Mouse (Mus musculus): ENCODE results near the gene D630045J12Rik. TPM values are rescaled to one million over a fixed set of nuclear protein-coding genes. Genes with fewer than 3 reads are reported as not detected.

D630045J12Rik gene
- polyA plus RNA-seq, 1 experiment from 2014 or later: 14.3 TPM

DNA sequence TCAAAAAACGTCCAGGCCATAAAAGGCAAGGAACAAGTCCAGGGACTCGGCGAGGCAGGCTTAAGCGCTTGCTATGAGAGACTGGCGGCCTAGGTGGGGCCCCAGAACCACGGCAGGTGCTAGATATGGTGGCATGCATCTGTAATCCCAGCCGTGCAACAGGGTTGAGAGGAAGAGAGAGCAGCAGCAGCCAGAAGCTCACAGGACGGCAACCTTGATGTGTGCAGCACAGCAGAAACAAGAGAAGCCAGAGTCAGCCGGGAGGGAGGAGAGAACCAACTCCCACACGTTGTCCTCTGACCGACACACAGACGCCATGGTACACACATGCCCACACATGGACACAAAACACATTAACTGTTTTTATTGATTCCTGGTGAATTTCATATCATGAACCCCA is 51.0 kb downstream of the D630045J12Rik start:
- H3K9ac ChIP-seq: no peak overlapping the region
- no peak overlapping the region for H3K4me3 ChIP-seq
- H3K36me3 ChIP-seq: no peaks in the 10 kb centered on the region
- H3K4me1 ChIP-seq: peaks cover 39% of the 10 kb centered on the region
- H3K27ac ChIP-seq: no peak overlapping the region
- 88% methylated on average over 12 of the region's 12 CpGs for WGBS
- no peaks in the 10 kb centered on the region for H3K9me3 ChIP-seq (replicated peaks)
- H3K27me3 ChIP-seq: no peaks in the 10 kb centered on the region
- H3K4me2 ChIP-seq (replicated peaks): no peak overlapping the region
- no peak for ATAC-seq (ENCODE audit: low FRiP score)

DNA sequence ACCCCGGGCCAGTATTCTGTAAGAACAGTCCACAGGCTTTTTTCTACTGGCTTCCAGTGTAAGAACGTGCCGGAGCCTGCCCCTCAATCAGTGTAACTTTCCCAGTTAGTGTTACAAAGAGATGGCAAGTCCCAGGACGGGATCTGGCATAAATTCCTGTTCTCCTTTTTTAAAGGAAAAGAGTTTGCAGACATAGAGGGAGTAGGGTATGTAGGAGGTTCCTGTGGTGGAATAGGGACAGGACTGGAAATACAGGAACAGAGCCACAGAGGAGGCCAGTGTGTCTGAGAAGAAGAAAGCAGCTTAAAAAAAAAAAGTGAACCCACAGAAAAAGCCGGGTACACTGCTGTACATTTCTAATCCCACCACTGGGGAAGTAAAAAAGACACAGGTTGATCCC is 52.3 kb downstream of the D630045J12Rik start:
- H3K4me3 ChIP-seq: no peak overlapping the region
- H3K4me2 ChIP-seq (replicated peaks): no peak overlapping the region
- no peak for ATAC-seq (ENCODE audit: low FRiP score)
- no peak overlapping the region for H3K9ac ChIP-seq
- WGBS: 77% methylated on average over 5 of the region's 5 CpGs
- peaks cover 27% of the 10 kb centered on the region for H3K4me1 ChIP-seq
- H3K27ac ChIP-seq: no peak overlapping the region
- no peaks in the 10 kb centered on the region for H3K27me3 ChIP-seq
- no peaks in the 10 kb centered on the region for H3K9me3 ChIP-seq (replicated peaks)
- peaks cover 1% of the 10 kb centered on the region; the same call in 1 of the 2 replicates for H3K36me3 ChIP-seq

DNA sequence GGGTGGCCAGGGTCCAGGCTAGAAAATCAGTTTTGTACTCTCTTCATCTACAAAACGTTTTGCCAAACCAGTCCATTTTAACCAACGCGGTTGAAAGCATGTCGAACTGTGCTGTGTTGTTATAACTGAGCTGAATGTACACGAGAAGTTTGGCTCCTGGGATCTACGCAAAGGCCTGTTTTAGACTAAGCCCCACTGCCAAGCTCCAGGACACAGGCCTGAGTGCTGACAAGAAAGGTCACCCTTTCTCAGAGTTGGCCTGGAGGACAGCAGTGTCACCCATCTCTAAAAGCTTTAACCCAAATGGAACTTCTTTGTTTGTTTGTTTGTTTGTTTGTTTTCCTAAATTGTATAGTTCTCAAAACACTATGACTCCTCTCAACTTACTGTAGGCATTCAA is 54.2 kb downstream of the D630045J12Rik start:
- Histone ChIP-seq H3K4me2 (replicated peaks) (no peak overlapping the region), H3K27me3 (no peaks in the 10 kb centered on the region), H3K4me3 (no peak overlapping the region), H3K9me3 (replicated peaks) (no peaks in the 10 kb centered on the region), H3K36me3 (peaks cover 20% of the 10 kb centered on the region), H3K9ac (no peak overlapping the region), H3K4me1 (peaks cover 20% of the 10 kb centered on the region; the same call in 1 of the 2 replicates), H3K27ac (no peak overlapping the region)
- WGBS: 93% methylated on average over 6 of the region's 6 CpGs
- no peak for ATAC-seq (ENCODE audit: low FRiP score)

DNA sequence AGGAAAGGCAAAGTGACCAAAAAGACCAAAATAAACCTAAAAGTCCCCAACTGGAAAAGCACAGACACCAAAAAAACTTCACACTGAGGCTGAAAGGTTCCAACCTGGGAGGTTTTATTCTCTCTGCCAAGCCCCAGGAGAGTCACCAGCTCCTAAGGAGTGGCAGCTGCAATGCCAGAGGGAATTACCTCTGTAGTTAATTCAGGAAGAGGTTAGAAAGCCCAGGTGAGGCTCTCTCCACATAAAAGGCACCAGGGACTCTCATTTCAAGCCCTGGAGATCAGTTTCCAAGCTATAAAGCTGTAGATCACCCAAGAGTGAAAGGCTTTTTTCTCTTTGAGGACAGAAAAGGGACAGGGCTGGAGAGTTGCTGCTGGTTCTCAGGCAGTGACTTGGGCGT is 55.1 kb downstream of the D630045J12Rik start:
- Histone ChIP-seq H3K4me1 (peaks cover 18% of the 10 kb centered on the region; the same call in 1 of the 2 replicates), H3K27me3 (no peaks in the 10 kb centered on the region), H3K4me2 (replicated peaks) (no peak overlapping the region), H3K9ac (no peak overlapping the region), H3K4me3 (no peak overlapping the region), H3K36me3 (peaks cover 27% of the 10 kb centered on the region), H3K9me3 (replicated peaks) (no peaks in the 10 kb centered on the region), H3K27ac (no peak overlapping the region)
- no peak for ATAC-seq (ENCODE audit: low FRiP score)
- 62% methylated on average over 1 of the region's 1 CpGs for WGBS

DNA sequence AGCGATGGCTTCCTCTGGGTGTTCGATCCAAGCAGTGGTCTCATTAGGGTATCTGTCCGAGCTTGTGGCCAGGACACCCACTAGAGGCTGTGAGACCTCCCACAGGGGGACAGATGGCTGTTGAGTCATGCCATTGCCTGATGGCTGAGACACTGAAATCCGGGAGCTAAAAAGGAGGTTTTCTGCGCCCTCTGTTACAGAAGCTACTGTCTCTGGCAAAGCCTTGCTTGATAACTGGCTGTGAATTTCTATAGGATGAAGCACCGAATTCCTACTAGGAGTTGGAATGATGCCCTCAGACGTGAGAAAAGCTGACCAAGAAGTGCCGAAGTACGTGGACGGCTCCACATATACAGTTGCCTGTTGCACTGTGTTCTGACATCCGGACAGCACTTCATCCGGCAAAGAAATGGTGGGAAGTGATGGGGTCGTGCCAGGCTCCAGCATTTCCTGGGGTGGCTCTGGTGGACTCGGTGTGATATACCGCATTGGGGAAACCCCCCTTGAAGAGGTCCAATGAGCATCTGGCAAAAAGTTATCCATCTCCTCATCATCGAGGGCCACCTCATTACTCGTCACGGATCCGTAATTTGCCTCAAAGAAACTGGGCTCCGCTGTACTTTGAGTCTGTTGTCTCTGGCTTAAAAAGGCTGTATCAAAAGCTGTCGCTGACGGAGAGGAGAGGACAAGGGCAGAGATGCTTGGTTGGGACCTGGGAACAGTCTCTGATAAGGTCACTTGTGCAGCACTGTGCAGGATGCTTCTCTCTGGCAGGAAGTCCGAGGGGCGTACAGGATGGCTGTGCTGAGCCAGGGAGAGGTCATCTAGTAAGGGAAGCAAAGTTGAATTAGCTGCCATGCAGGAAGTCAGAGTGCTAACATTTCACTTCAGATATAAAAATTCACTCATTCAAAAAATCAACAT is 57.3 kb downstream of the D630045J12Rik start:
- Histone ChIP-seq H3K4me2 (replicated peaks) (no peak overlapping the region), H3K4me1 (0 out of 2 replicates have a peak, but pooled peaks cover 8% of the 10 kb centered on the region), H3K27me3 (no peaks in the 10 kb centered on the region), H3K4me3 (no peak overlapping the region), H3K27ac (no peak overlapping the region), H3K9ac (no peak overlapping the region), H3K9me3 (replicated peaks) (no peaks in the 10 kb centered on the region), H3K36me3 (peaks cover 38% of the 10 kb centered on the region)
- no peak for ATAC-seq (ENCODE audit: low FRiP score)
- WGBS: 95% methylated on average over 24 of the region's 24 CpGs

DNA sequence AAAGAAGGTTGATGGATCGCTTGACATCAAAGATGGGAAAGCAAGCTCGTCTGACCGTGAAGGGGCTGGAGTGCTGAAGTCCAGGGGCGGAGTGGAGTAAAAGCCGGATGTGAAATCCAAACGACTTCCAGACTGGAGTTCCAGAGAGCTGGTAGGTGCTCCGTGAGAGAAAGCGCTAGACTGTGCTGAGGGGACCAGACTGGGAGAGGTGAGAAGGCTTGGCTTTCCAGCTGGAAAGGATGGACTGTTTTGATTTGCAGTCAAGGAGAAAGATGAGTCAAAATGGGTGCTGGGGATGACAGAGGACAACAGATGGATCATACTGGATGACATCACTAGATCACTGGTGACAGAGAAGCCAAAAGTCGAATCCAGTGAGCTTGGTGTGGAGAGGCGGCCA is 58.5 kb downstream of the D630045J12Rik start:
- Histone ChIP-seq H3K4me3 (no peak overlapping the region), H3K36me3 (peaks cover 38% of the 10 kb centered on the region), H3K27me3 (no peaks in the 10 kb centered on the region), H3K4me1 (0 out of 2 replicates have a peak, but pooled peaks cover 8% of the 10 kb centered on the region), H3K27ac (no peak overlapping the region), H3K9me3 (replicated peaks) (no peaks in the 10 kb centered on the region), H3K9ac (no peak overlapping the region), H3K4me2 (replicated peaks) (no peak overlapping the region)
- 86% methylated on average over 10 of the region's 10 CpGs for WGBS
- no peak for ATAC-seq (ENCODE audit: low FRiP score)

DNA sequence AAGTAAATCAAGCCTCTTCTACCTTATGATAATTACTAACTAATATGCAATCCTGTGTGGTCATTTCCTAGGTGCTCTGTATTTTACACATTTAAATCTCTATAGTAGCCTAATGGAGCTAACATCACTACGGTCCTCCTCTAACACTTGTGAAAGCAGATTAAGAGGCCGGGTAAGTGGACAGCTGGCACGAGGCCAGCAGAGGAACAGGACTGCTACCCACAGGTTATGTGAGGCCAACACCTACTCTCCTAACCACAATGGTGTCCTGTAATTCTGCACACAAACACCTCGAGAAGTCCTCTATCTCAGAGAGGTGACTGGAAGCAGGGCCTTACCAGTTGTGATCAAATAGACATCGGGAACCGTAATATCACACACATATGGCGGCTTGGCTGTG is 59.8 kb downstream of the D630045J12Rik start:
- H3K9ac ChIP-seq: no peak overlapping the region
- ATAC-seq (ENCODE audit: low FRiP score): no peak
- 0 out of 2 replicates have a peak, but pooled peaks cover 4% of the 10 kb centered on the region for H3K4me1 ChIP-seq
- no peak overlapping the region for H3K27ac ChIP-seq
- no peaks in the 10 kb centered on the region for H3K27me3 ChIP-seq
- no peaks in the 10 kb centered on the region for H3K9me3 ChIP-seq (replicated peaks)
- no peak overlapping the region for H3K4me3 ChIP-seq
- H3K4me2 ChIP-seq (replicated peaks): no peak overlapping the region
- WGBS: 95% methylated on average over 7 of the region's 7 CpGs
- peaks cover 46% of the 10 kb centered on the region for H3K36me3 ChIP-seq

DNA sequence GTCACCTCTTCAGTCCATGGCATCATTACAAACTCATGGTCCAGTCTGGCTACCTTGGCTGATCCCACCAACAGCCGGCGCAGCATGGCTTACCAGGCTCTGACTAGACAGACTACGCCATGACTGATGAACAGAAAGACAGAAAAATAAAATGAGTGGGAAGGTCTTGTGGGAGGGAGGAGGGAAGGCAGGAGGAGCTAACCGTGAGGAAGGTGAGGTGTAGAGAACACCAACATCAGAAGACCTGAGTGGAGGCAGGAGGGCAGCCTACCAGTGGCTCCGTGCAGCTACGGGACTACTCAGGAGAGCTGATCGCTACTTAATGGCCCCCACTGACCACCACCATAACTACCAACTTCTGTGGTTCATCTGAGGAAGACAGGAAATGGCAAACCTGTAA is 60.9 kb downstream of the D630045J12Rik start:
- Histone ChIP-seq H3K4me2 (replicated peaks) (no peak overlapping the region), H3K27me3 (no peaks in the 10 kb centered on the region), H3K9me3 (replicated peaks) (no peaks in the 10 kb centered on the region), H3K27ac (no peak overlapping the region), H3K4me3 (no peak overlapping the region), H3K36me3 (peaks cover 53% of the 10 kb centered on the region), H3K9ac (no peak overlapping the region), H3K4me1 (no peaks in the 10 kb centered on the region)
- WGBS: 97% methylated on average over 7 of the region's 7 CpGs
- ATAC-seq (ENCODE audit: low FRiP score): no peak

DNA sequence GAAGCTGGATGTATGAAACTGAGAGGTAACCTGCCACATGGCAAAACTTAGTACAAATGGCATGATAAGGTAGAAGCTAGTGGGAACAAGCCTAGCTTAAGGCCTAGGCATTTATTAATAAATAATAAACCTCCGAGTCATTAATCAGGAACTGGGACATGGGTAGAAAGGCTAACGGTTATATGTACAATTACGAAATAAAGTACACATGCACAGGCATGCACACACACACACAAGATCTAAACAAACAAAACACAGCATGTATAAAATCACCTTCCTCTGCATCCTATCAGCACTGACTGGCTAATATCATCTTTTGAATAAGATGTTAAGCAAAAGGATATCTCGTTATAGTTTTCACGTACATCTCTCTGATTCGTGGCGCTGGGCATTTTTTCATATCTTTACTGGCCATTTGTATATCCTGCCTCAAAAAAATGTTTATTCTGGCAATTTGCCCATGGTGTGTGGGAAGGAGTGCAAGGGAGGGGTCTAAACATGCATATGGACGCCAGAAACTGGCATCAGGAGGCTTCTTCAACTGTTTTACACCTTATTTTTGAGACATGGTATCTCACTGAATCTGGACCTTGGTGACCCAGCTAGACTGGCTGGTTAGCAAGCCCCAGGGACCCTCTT is 67.4 kb downstream of the D630045J12Rik start:
- no peak for ATAC-seq (ENCODE audit: low FRiP score)
- WGBS: 93% methylated on average over 8 of the region's 8 CpGs
- no peak overlapping the region for H3K4me3 ChIP-seq

DNA sequence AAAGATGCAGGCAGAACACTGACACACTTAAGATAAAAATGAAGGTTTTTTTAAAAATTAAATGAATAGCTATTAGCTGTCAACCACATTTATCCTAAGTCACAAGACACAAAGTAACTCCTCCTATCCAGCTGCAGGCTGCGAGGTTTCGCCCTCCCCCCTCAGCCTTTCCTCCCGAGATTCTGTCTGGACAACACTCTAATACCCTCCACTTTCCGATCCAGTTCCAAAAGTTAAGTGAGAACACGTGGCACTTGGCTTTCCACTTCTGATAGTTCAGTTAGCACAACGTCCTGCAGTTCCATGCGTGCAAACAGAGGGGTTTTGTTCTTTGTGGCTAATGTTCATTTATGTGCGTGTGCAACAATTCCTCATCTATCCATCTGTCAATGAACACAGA is 69.0 kb downstream of the D630045J12Rik start:
- Histone ChIP-seq H3K9me3 (replicated peaks) (no peaks in the 10 kb centered on the region), H3K4me1 (peaks cover 9% of the 10 kb centered on the region; the same call in 1 of the 2 replicates), H3K9ac (no peak overlapping the region), H3K36me3 (peaks cover 65% of the 10 kb centered on the region), H3K4me2 (replicated peaks) (no peak overlapping the region), H3K4me3 (no peak overlapping the region), H3K27me3 (no peaks in the 10 kb centered on the region), H3K27ac (no peak overlapping the region)
- WGBS: 45% methylated on average over 8 of the region's 8 CpGs
- ATAC-seq (ENCODE audit: low FRiP score): no peak

More for the DNA sequence above, 67.4 kb downstream of the D630045J12Rik start:
- H3K9ac ChIP-seq: no peak overlapping the region
- H3K36me3 ChIP-seq: peaks cover 58% of the 10 kb centered on the region
- H3K4me1 ChIP-seq: peaks cover 9% of the 10 kb centered on the region; the same call in 1 of the 2 replicates
- H3K9me3 ChIP-seq (replicated peaks): no peaks in the 10 kb centered on the region
- H3K27ac ChIP-seq: no peak overlapping the region
- no peak overlapping the region for H3K4me2 ChIP-seq (replicated peaks)
- H3K27me3 ChIP-seq: no peaks in the 10 kb centered on the region

DNA sequence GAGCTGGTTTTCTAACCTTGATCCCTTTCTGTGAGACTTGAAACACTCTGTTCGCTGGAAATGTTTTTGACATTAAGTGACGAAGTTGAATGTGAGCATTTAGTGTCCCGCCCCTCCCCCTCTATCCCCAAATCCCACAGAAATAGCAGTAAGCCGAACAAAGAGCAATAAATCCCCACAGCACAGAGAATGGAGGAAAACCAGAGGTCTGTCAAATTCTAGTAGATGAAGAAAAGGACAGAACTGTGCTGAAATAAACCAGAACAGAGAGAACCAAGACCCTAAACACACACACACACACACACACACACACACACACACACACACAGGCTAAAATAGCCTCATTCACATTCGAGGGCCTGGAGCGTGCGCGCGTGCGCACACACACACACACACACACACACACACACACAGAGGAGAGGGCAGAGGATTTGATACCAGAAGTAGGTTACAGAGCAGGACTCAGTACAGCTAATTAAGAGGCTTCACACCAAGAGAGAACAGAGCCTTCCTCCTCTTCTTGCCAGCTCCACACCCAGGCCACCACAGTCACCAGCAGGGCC is 72.0 kb downstream of the D630045J12Rik start:
- 75% methylated on average over 5 of the region's 10 CpGs for WGBS
- peaks cover 68% of the 10 kb centered on the region for H3K36me3 ChIP-seq
- H3K27ac ChIP-seq: no peak overlapping the region
- no peaks in the 10 kb centered on the region for H3K9me3 ChIP-seq (replicated peaks)
- H3K4me1 ChIP-seq: peaks cover 9% of the 10 kb centered on the region; the same call in 1 of the 2 replicates
- H3K4me3 ChIP-seq: no peak overlapping the region
- H3K27me3 ChIP-seq: no peaks in the 10 kb centered on the region
- ATAC-seq (ENCODE audit: low FRiP score): no peak
- H3K4me2 ChIP-seq (replicated peaks): no peak overlapping the region
- H3K9ac ChIP-seq: no peak overlapping the region

DNA sequence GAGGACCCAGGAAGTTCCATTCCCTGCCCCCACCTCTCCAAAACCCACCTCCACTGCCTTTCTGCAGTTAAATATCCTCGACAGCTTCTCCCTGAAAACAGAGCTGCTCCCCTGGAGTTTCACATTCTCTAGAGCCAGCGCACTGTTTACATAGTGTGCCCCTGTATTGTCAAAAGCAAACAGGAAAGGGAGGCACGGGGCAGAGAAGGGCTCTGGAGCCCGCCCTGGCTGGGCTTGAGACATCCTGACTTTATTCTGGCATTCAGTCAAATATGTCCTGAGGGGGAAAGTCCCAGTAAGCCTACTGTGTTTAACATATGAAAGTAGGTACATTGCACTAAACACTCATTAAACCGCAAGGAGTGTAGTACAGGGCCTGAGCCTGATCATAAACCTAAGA is 73.1 kb downstream of the D630045J12Rik start:
- Histone ChIP-seq H3K9me3 (replicated peaks) (no peaks in the 10 kb centered on the region), H3K4me3 (no peak overlapping the region), H3K4me1 (peaks cover 9% of the 10 kb centered on the region; the same call in 1 of the 2 replicates), H3K9ac (no peak overlapping the region), H3K4me2 (replicated peaks) (no peak overlapping the region), H3K36me3 (peaks cover 73% of the 10 kb centered on the region), H3K27ac (no peak overlapping the region), H3K27me3 (no peaks in the 10 kb centered on the region)
- no peak for ATAC-seq (ENCODE audit: low FRiP score)
- 47% methylated on average over 5 of the region's 5 CpGs for WGBS

Data from hindbrain, embryonic 12.5 days (tissue).